ENCODE assay signal across 13 mouse cellular contexts in the genomic region with DNA sequence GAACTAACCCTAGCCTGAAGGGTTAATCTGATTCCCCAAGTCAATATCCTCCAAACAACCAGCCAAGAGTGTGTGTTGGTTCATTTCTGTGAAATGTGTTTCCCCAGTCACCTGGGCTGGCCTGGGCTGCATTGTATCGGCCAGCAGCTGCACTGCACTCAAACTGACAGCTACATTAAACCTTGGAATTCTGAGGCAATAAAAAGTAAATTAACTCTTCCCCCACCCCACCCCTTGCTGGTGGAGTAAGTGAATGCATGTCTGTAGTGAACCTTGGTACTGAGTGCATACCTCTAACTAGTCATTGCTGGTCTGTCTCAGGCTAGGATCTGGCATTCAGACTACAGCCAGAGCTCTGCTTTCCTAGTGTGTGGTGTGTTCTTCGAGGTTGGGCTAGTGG.
DNase-seq lines count a peak whose midpoint lies in the region; ATAC-seq and TF ChIP-seq lines count a peak whose summit lies in the region.
"Had no signal": no experiment of that assay in that cellular context is flagged by ENCODE, and none has a peak within 500 bp of the region (broad histone marks: within the 10 kb centered on the region; RNA-seq: fewer than 3 reads in every experiment).

No protein-coding gene starts in this region.

- H3K27ac ChIP-seq in stomach, embryonic 14.5 days (ENCODE audit: low read length) = peak overlapping the region; percentile 98
- no peak overlapping the region for H3K27ac ChIP-seq in stomach, postnatal 0 days (replicated peaks)
- no peak overlapping the region for H3K27ac ChIP-seq in hindbrain, postnatal 0 days
- H3K27ac ChIP-seq: midbrain, embryonic 12.5 days; neural tube, embryonic 12.5 days had no signal

- no peaks in the 10 kb centered on the region for H3K27me3 ChIP-seq in stomach, embryonic 14.5 days (ENCODE audit: control insufficient read depth, insufficient read depth, low read length)
- no peaks in the 10 kb centered on the region for H3K27me3 ChIP-seq in stomach, postnatal 0 days (ENCODE audit: control insufficient read depth, insufficient read depth, low read length)
- no peaks in the 10 kb centered on the region for H3K27me3 ChIP-seq in hindbrain, postnatal 0 days (ENCODE audit: insufficient read depth, low read length)
- H3K27me3 ChIP-seq: midbrain, embryonic 12.5 days; neural tube, embryonic 12.5 days had no signal

- TF ChIP-seq EP300 in stomach, postnatal 0 days (optimal IDR thresholded peaks at IDR 0.05) = no peak

- WGBS in stomach, embryonic 14.5 days = 15% methylated on average over 2 of the region's 2 CpGs
- WGBS in stomach, postnatal 0 days = 33% methylated on average over 2 of the region's 2 CpGs
- WGBS in large intestine, adult 2 months = 6% methylated on average over 2 of the region's 2 CpGs
- WGBS in hindbrain, postnatal 0 days = 78% methylated on average over 2 of the region's 2 CpGs

- no peak for ATAC-seq in stomach, embryonic 14.5 days (ENCODE audit: insufficient number of reproducible peaks, insufficient read depth, low FRiP score, low read depth)
- ATAC-seq in stomach, postnatal 0 days (ENCODE audit: low FRiP score, low TSS enrichment) = no peak
- no peak for ATAC-seq in hindbrain, postnatal 0 days

- DNase-seq in kidney, adult 11 months = peak; percentile 23
- no peak for DNase-seq in kidney, adult 18-20 months
- DNase-seq in stomach, postnatal 0 days (ENCODE audit: low spot score) = no peak
- peak; percentile 54 for DNase-seq in large intestine, adult 2 months (ENCODE audit: low read depth, low spot score)
- DNase-seq in hindbrain, postnatal 0 days (ENCODE audit: low spot score) = no peak
- no peak for DNase-seq in cerebellum, postnatal 36 days
- DNase-seq: adrenal gland, postnatal 10 days; gastrocnemius, postnatal 10 days; heart, postnatal 14 days; lung, postnatal 10 days had no signal

- no peak for TF ChIP-seq CTCF in stomach, postnatal 0 days (IDR thresholded peaks at IDR 0.05; ENCODE audit: low read depth)
- no peak for TF ChIP-seq CTCF in hindbrain, postnatal 0 days (IDR thresholded peaks at IDR 0.05; ENCODE audit: low read depth)

- no peaks in the 10 kb centered on the region for H3K36me3 ChIP-seq in stomach, embryonic 14.5 days (ENCODE audit: control insufficient read depth, insufficient read depth, low read length)
- no peaks in the 10 kb centered on the region for H3K36me3 ChIP-seq in stomach, postnatal 0 days (ENCODE audit: control insufficient read depth, insufficient read depth, low read length)
- peaks cover 4% of the 10 kb centered on the region; the same call in 1 of the 2 replicates for H3K36me3 ChIP-seq in hindbrain, postnatal 0 days (ENCODE audit: insufficient read depth, low read length)

- no peak overlapping the region for H3K4me2 ChIP-seq in stomach, embryonic 14.5 days (replicated peaks; ENCODE audit: low read depth, low read length)
- no peak overlapping the region for H3K4me2 ChIP-seq in stomach, postnatal 0 days (replicated peaks; ENCODE audit: low read depth)
- no peak overlapping the region for H3K4me2 ChIP-seq in hindbrain, postnatal 0 days (ENCODE audit: low read depth, low read length)
- H3K4me2 ChIP-seq: midbrain, embryonic 12.5 days; neural tube, embryonic 12.5 days had no signal

- no peak overlapping the region for H3K9ac ChIP-seq in stomach, embryonic 14.5 days (replicated peaks; ENCODE audit: low read depth, low read length)
- no peak overlapping the region for H3K9ac ChIP-seq in stomach, postnatal 0 days (ENCODE audit: low read length)
- H3K9ac ChIP-seq in hindbrain, postnatal 0 days (replicated peaks; ENCODE audit: low read length) = no peak overlapping the region
- H3K9ac ChIP-seq: midbrain, embryonic 12.5 days; neural tube, embryonic 12.5 days had no signal

- H3K4me1 ChIP-seq in stomach, embryonic 14.5 days (ENCODE audit: control insufficient read depth, insufficient read depth, low read length) = peaks cover 76% of the 10 kb centered on the region
- peaks cover 15% of the 10 kb centered on the region for H3K4me1 ChIP-seq in stomach, postnatal 0 days (replicated peaks; ENCODE audit: control insufficient read depth, insufficient read depth)
- no peaks in the 10 kb centered on the region for H3K4me1 ChIP-seq in hindbrain, postnatal 0 days (ENCODE audit: insufficient read depth, low read length)
- H3K4me1 ChIP-seq: midbrain, embryonic 12.5 days had no signal

- H3K9me3 ChIP-seq in stomach, embryonic 14.5 days (ENCODE audit: control insufficient read depth, low read depth, low read length) = no peaks in the 10 kb centered on the region
- H3K9me3 ChIP-seq in stomach, postnatal 0 days (ENCODE audit: control insufficient read depth, low read length) = no peaks in the 10 kb centered on the region
- H3K9me3 ChIP-seq in hindbrain, postnatal 0 days (ENCODE audit: low read length) = no peaks in the 10 kb centered on the region
- H3K9me3 ChIP-seq: midbrain, embryonic 12.5 days; neural tube, embryonic 12.5 days had no signal

- no peak overlapping the region for H3K4me3 ChIP-seq in stomach, embryonic 14.5 days (ENCODE audit: low read depth, low read length)
- H3K4me3 ChIP-seq in stomach, postnatal 0 days (ENCODE audit: low read depth, low read length) = no peak overlapping the region
- no peak overlapping the region for H3K4me3 ChIP-seq in hindbrain, postnatal 0 days (ENCODE audit: low read length)
- H3K4me3 ChIP-seq: midbrain, embryonic 12.5 days; neural tube, embryonic 12.5 days had no signal

Comparison
In these comparisons a context has a peak if more than half of its experiments do, and no peak if none do; other contexts are left out.
1. DNase-seq: peak in kidney, adult 11 months (single experiment) and large intestine, adult 2 months (single experiment); none in kidney, adult 18-20 months (single experiment), stomach, postnatal 0 days (single experiment), hindbrain, postnatal 0 days (single experiment) and cerebellum, postnatal 36 days (0 of 2).